Mouse (Mus musculus) ES-E14 (cell line): Measurements from ENCODE around the gene Shroom1. TPM values are rescaled to one million over a fixed set of nuclear protein-coding genes. Genes with fewer than 3 reads are reported as not detected.
A peak's percentile ranks its signal among the peaks of the same experiment; 100 is the strongest.
"Not testable (repeated sequence)": the region's sequence is repeated elsewhere in the genome, so short reads cannot be mapped to it uniquely, and the experiment has no call there.

Experiments
- DNase-seq: peaks from one replicate; pipeline ENCODE4 v3.0.0-alpha.2; 2013; ENCODE audit warnings: low read depth, low spot score
- H3K27ac ChIP-seq: 2 replicates; pipeline ENCODE4 v1.5.1; 2012; ENCODE audit warnings: low read depth, mild to moderate bottlenecking, low read length, moderate library complexity, mixed read lengths; ENCODE audit not compliant: poor library complexity, insufficient read depth, severe bottlenecking
- H3K36me3 ChIP-seq: 2 replicates; pipeline ENCODE4 v1.6.1; 2012; ENCODE audit warnings: mild to moderate bottlenecking, low read length, moderate library complexity, mixed read lengths; ENCODE audit not compliant: control insufficient read depth, poor library complexity, insufficient read depth, severe bottlenecking
- H3K4me1 ChIP-seq, 2 experiments: fragments of 150-350 bp in 1 of 2; sonication (generic) in 1 of 2; 2 replicates each; pipeline ENCODE4 v1.6.1; 2012; ENCODE audit warnings: low read length in 2 of 2, mild to moderate bottlenecking in 1 of 2, mixed read lengths in 1 of 2; ENCODE audit not compliant: control insufficient read depth in 2 of 2, insufficient read depth in 2 of 2, poor library complexity in 1 of 2
- H3K4me3 ChIP-seq, 2 experiments: fragments of 150-350 bp in 1 of 2; sonication (generic) in 1 of 2; 2 replicates each; pipeline ENCODE4 v1.5.1; 2012; ENCODE audit warnings: low read length in 2 of 2, low read depth in 1 of 2, mild to moderate bottlenecking in 1 of 2, mixed read lengths in 1 of 2; ENCODE audit not compliant: insufficient read depth in 1 of 2, poor library complexity in 1 of 2, severe bottlenecking in 1 of 2
- H3K9ac ChIP-seq: 2 replicates; pipeline ENCODE4 v1.6.1; 2012; ENCODE audit warnings: low read depth, mild to moderate bottlenecking, low read length, mixed read lengths; ENCODE audit not compliant: poor library complexity, insufficient read depth, severe bottlenecking
- H3K9me3 ChIP-seq: fragments of 150-350 bp; sonication (generic); 2 replicates; pipeline ENCODE4 v1.6.1; 2012; ENCODE audit warnings: low read depth, mild to moderate bottlenecking, low read length; ENCODE audit not compliant: control insufficient read depth, insufficient read depth
- CHD2 ChIP-seq: IDR thresholded peaks from 2 replicates; pipeline ENCODE4 v1.6.1; 2014; ENCODE audit warnings: mild to moderate bottlenecking, low read depth, low read length, inconsistent platforms
- HCFC1 ChIP-seq: IDR thresholded peaks from 2 replicates; pipeline ENCODE4 v1.6.1; 2012; ENCODE audit warnings: low read length, inconsistent platforms, borderline replicate concordance; ENCODE audit not compliant: insufficient read depth
- MAFK ChIP-seq: IDR thresholded peaks from 2 replicates; pipeline ENCODE4 v1.6.1; 2014; ENCODE audit warnings: mild to moderate bottlenecking, low read depth, low read length, inconsistent platforms; ENCODE audit not compliant: insufficient read depth
- ZC3H11A ChIP-seq: IDR thresholded peaks from 2 replicates; pipeline ENCODE4 v1.6.1; 2012; ENCODE audit warnings: low read depth, mild to moderate bottlenecking, inconsistent platforms, low read length, borderline replicate concordance
- ZNF384 ChIP-seq: IDR thresholded peaks from 2 replicates; pipeline ENCODE4 v1.6.1; 2012; ENCODE audit warnings: low read depth, low read length, inconsistent platforms
- in situ Hi-C, 2 experiments: fragments of 600-800 bp; cut with MboI; formaldehyde crosslinking; loops; one replicate each; pipeline ENCODE4 v1.15.1; 2025; ENCODE audit warnings: low sequenced_read_pairs in 2 of 2, inconsistent platforms in 1 of 2; ENCODE audit not compliant: unreplicated experiment in 2 of 2
- total RNA-seq: library from RNA; depleted of rRNA; stranded (reverse); fragments of 300-350 nt; gene quantifications from 2 replicates; pipeline ENCODE4 v1.2.3, GENCODE M21; 2012

Shroom1 gene
- total RNA-seq, 1 experiment: 1.7 TPM

DNA sequence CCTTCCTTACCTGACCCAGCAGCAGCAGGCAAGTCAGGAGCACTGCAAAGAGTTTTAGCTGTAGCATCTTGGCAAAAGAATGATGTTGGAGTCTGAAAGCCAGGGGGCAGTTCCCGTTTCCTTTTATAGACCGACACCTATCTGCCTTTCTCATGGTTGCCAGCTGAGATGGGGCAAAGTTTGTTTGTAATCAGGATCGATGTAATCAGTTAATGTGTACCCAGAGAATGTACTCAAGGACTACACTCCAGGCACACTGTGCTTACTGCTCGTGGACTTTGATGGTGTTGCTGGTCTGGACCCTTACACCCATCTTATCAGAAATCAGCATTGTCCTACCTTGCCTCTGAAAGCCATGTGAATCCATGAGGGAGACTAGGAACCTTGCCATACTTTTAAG, 34.0 kb upstream of the Shroom1 start, which contains the start of gene Leap2:
Gene Leap2, minus strand, starts transcription at position 135 of the 400 bp plus-strand sequence.
- TF ChIP-seq CHD2: no peak
- no peak for TF ChIP-seq HCFC1
- TF ChIP-seq ZNF384: no peak
- TF ChIP-seq MAFK: no peak
- no peak for TF ChIP-seq ZC3H11A

DNA sequence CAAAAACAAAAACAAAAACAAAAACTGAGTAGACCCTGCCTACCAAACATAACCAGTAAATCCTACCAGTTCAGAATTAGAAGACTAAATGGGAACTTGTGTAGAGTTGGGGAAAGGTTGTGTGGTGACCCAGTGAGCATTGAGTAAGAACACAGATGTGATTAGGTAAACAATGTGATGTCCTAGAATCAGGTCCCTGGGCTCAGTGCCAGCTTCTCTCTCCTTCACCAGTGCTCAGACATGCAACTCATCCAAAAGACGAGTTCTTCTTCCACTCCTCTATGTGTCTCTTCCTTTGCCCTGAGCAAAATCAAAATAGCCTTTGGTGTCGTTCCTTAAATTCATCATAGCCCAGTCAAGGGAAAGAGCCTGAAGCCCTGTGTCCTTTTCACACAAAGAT, 32.2 kb upstream of the Shroom1 start:
- TF ChIP-seq HCFC1 (no peak), CHD2 (no peak), ZNF384 (no peak), ZC3H11A (no peak), MAFK (no peak)
- Histone ChIP-seq H3K27ac (no peak overlapping the region), H3K36me3 (peaks cover 10% of the 10 kb centered on the region), H3K9ac (no peak overlapping the region), H3K9me3 (no peaks in the 10 kb centered on the region), H3K4me3 (no peak overlapping the region), H3K4me1 (peaks cover 0 to 1% of the 10 kb centered on the region in 2 experiments; a peak in 1 of 4 replicates)
- no peak for DNase-seq
- in situ Hi-C loops: no loop called here

More for the DNA sequence above, 34.0 kb upstream of the Shroom1 start, which contains the start of gene Leap2:
- Histone ChIP-seq H3K4me1 (no peaks in the 10 kb centered on the region), H3K27ac (no peak within 1 kb of the TSS), H3K9me3 (no peaks in the 10 kb centered on the region), H3K9ac (no peak within 1 kb of the TSS), H3K4me3 (no peak within 1 kb of the TSS), H3K36me3 (peaks cover 11% of the 10 kb centered on the region)
- no peak for DNase-seq
- in situ Hi-C loops: no loop called here

DNA sequence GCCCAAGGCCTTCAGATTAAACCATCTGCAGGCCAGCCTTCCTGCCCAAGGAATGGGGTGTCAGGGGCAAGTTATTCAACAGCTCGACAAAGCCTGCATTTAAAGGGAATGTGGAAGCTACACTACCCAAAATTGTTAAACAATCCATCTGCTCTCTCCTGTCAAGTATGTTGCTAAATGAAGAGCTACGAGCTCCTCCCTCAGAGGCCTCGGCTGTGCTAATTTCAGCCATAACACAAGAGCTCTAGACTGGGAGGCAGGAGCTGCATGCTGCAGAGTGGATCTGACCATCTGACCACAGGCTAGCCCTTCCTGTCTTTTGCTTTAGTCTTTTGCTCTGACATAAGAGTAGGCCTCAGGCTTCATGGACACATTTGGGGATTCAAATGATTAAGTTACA, 31.8 kb upstream of the Shroom1 start:
- Histone ChIP-seq H3K4me3 (no peak overlapping the region), H3K36me3 (peaks cover 8% of the 10 kb centered on the region), H3K4me1 (peaks cover 0 to 1% of the 10 kb centered on the region in 2 experiments; a peak in 1 of 4 replicates), H3K27ac (no peak overlapping the region), H3K9me3 (no peaks in the 10 kb centered on the region), H3K9ac (no peak overlapping the region)
- DNase-seq: no peak
- in situ Hi-C loops: no loop called here
- TF ChIP-seq CHD2: no peak
- no peak for TF ChIP-seq ZNF384
- TF ChIP-seq MAFK: no peak
- TF ChIP-seq HCFC1: no peak
- TF ChIP-seq ZC3H11A: no peak

DNA sequence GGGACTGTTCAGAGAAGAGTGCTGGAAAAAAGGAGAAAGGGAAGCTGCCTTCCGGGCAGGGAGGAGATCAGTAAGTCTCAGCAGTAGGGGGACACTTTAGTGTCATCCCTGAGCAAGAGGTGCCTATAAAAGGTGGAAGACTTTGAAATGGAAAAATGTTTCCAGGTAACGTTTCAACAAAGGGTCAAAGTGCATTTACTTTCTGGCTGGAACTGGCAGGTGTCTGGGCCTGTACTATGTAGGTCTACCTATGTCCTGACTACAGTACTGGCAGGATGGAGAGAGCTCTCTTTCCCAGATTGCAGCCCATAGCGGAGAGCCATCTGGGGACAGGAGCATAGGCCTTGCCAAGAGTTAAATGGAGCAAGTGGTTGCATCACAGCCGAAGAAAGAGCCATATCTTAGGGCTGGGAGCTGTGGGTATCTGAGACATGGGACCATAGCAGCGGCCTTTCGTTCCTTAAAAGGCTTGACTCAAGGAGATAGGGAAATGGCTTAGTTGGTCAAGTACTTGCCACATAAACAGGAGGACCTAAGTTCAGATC, 31.2 kb upstream of the Shroom1 start:
- H3K9me3 ChIP-seq: no peaks in the 10 kb centered on the region
- in situ Hi-C loops: no loop called here
- peaks cover 7% of the 10 kb centered on the region for H3K36me3 ChIP-seq
- DNase-seq: no peak
- no peak overlapping the region for H3K4me3 ChIP-seq
- peaks cover 0 to 1% of the 10 kb centered on the region in 2 experiments; a peak in 1 of 4 replicates for H3K4me1 ChIP-seq
- H3K27ac ChIP-seq: no peak overlapping the region
- no peak overlapping the region for H3K9ac ChIP-seq
- TF ChIP-seq HCFC1 (no peak), CHD2 (no peak), MAFK (no peak), ZC3H11A (no peak), ZNF384 (no peak)

DNA sequence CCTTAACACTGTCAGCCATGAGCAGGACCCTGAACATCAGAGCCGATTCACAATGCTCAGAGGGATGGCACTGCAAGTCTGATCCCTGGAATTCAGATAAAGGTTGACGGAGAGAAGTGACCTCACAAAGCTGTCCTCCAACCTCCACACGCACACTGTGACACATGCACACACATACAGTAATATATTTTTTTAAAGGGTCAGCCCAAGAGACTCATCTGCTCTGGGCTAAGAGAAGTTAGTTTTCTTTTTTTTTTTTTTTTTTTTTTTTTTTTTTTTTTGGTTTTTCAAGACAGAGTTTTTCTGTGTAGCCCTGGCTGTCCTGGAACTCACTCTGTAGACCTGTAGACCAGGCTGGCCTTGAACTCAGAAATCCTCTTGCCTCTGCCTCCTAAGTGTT, 30.1 kb upstream of the Shroom1 start:
- DNase-seq, H3K9ac ChIP-seq, H3K36me3 ChIP-seq, H3K27ac ChIP-seq, in situ Hi-C loops, H3K4me3 ChIP-seq, H3K4me1 ChIP-seq, H3K9me3 ChIP-seq: not testable (repeated sequence)
- TF ChIP-seq ZNF384: peak; percentile 60; the same call in 1 of the 2 replicates
